Mouse (Mus musculus) heart, postnatal 0 days (tissue): ENCODE results near the gene Cd300a.

Experiments used
- CTCF ChIP-seq: IDR thresholded peaks from 2 replicates; pipeline ENCODE4 v1.5.1; 2016; ENCODE audit warnings: antibody characterized with exemption, control low read depth, low read depth
- EP300 ChIP-seq: IDR thresholded peaks from 2 replicates; pipeline ENCODE4 v1.6.1; 2016; ENCODE audit warnings: antibody characterized with exemption, low read depth

DNA sequence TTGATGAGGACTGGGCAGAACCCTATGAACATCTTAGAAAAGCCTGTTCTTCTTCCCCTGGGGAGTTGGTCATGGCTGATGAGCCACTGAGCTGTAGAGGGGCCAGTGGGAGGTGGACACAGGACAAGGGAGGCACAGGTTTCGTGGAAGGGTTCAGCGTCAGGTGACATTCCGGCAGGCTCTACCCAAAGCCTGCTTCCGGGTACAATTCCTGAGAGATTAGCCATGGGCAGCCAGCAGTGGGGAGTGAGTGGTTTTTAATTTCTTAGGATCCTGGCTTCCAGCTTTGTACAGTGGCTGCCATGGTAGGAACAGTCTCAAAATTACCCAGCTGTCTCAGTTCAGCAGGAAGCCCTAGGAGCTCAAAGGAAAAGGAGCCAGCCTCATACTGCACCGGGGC, 42.8 kb upstream of the Cd300a start:
- TF ChIP-seq CTCF (no peak), EP300 (no peak)
